Mouse (Mus musculus) forebrain, embryonic 16.5 days (tissue): ENCODE measurements around the gene Trpv2. TPM values are rescaled to one million over a fixed set of nuclear protein-coding genes. Genes with fewer than 3 reads are reported as not detected.
A peak's percentile ranks its signal among the peaks of the same experiment; 100 is the strongest.

Experiments
- ATAC-seq: fragments of 200-750 bp; cut with Nextera tagmentation; 2 replicates; pipeline ENCODE4 v1.8.0; 2017; ENCODE audit warnings: mild to moderate bottlenecking, moderate library complexity
- H3K27ac ChIP-seq: fragments of 300-500 bp; sonication (generic); 2 replicates; pipeline ENCODE4 v1.5.1; 2014; ENCODE audit warnings: low read length, control low read depth
- H3K27me3 ChIP-seq: fragments of 300-500 bp; sonication (generic); replicated peaks from 2 replicates; pipeline ENCODE4 v1.6.1; 2014; ENCODE audit warnings: low read length; ENCODE audit not compliant: control insufficient read depth, insufficient read depth
- H3K36me3 ChIP-seq: fragments of 300-500 bp; sonication (generic); 2 replicates; pipeline ENCODE4 v1.6.1; 2014; ENCODE audit not compliant: control insufficient read depth, insufficient read depth
- H3K4me1 ChIP-seq: fragments of 300-500 bp; sonication (generic); replicated peaks from 2 replicates; pipeline ENCODE4 v1.6.1; 2014; ENCODE audit warnings: low read length; ENCODE audit not compliant: control insufficient read depth, insufficient read depth
- H3K4me2 ChIP-seq: fragments of 300-500 bp; sonication (generic); 2 replicates; pipeline ENCODE4 v1.6.1; 2014; ENCODE audit warnings: mild to moderate bottlenecking, low read length, control low read depth
- H3K4me3 ChIP-seq: fragments of 300-500 bp; sonication (generic); replicated peaks from 2 replicates; pipeline ENCODE4 v1.5.1; 2014; ENCODE audit warnings: mild to moderate bottlenecking, low read length, control low read depth
- H3K9ac ChIP-seq: fragments of 300-500 bp; sonication (generic); replicated peaks from 2 replicates; pipeline ENCODE4 v1.6.1; 2014; ENCODE audit warnings: low read depth, low read length, control low read depth
- H3K9me3 ChIP-seq: fragments of 300-500 bp; sonication (generic); 2 replicates; pipeline ENCODE4 v1.6.1; 2016; ENCODE audit warnings: low read length; ENCODE audit not compliant: control insufficient read depth
- WGBS: fragments of 180-500 bp; shearing (Covaris S2); extraction: QIAGEN DNeasy Blood & Tissue Kit; methylation state at CpG from one replicate; pipeline ENCODE4 v1.1.7; 2014; 5-methylcytosine and 5-hydroxymethylcytosine counted together
- polyA plus RNA-seq: library from polyadenylated mRNA; unstranded; fragments of >200 nt; fragmentation: Nextera tagmentation; extraction: Ambion mirVana; gene quantifications from 2 replicates; pipeline ENCODE4 v1.2.1, GENCODE M21; 2015

Gene Trpv2
- polyA plus RNA-seq, 1 experiment from 2014 or later: 27.2 TPM

- Histone ChIP-seq H3K9me3 (no peaks in the 10 kb centered on the region), H3K36me3 (no peaks in the 10 kb centered on the region; the same call in 1 of the 2 replicates), H3K9ac (no peak overlapping the region), H3K4me1 (peaks cover 25% of the 10 kb centered on the region), H3K4me2 (no peak overlapping the region), H3K4me3 (no peak overlapping the region), H3K27ac (peak overlapping the region; percentile 86), H3K27me3 (no peaks in the 10 kb centered on the region)
- ATAC-seq: no peak
- WGBS: 74% methylated on average over 8 of the region's 8 CpGs
These were observed 40.7 kb downstream of the Trpv2 start for GRCm38 (mm10) chr11:62614876-62615410.

- H3K4me2 ChIP-seq: no peak overlapping the region
- H3K4me1 ChIP-seq: peaks cover 25% of the 10 kb centered on the region
- H3K27ac ChIP-seq: no peak overlapping the region
- H3K9ac ChIP-seq: no peak overlapping the region
- H3K4me3 ChIP-seq: no peak overlapping the region
- H3K27me3 ChIP-seq: no peaks in the 10 kb centered on the region
- no peaks in the 10 kb centered on the region for H3K9me3 ChIP-seq
- H3K36me3 ChIP-seq: no peaks in the 10 kb centered on the region; the same call in 1 of the 2 replicates
- 85% methylated on average over 4 of the region's 4 CpGs for WGBS
- ATAC-seq: no peak
These were observed 41.2 kb downstream of the Trpv2 start for GRCm38 (mm10) chr11:62615456-62615855.

- no peaks in the 10 kb centered on the region; the same call in 1 of the 2 replicates for H3K36me3 ChIP-seq
- no peak overlapping the region for H3K4me2 ChIP-seq
- no peak overlapping the region for H3K9ac ChIP-seq
- no peaks in the 10 kb centered on the region for H3K27me3 ChIP-seq
- no peaks in the 10 kb centered on the region for H3K9me3 ChIP-seq
- no peak overlapping the region for H3K4me3 ChIP-seq
- H3K4me1 ChIP-seq: peaks cover 15% of the 10 kb centered on the region
- no peak overlapping the region for H3K27ac ChIP-seq
- 95% methylated on average over 8 of the region's 8 CpGs for WGBS
- no peak for ATAC-seq
These were observed 46.8 kb downstream of the Trpv2 start for GRCm38 (mm10) chr11:62621079-62621478.

- ATAC-seq: no peak
- Histone ChIP-seq H3K9me3 (no peaks in the 10 kb centered on the region), H3K4me1 (peaks cover 15% of the 10 kb centered on the region), H3K4me3 (no peak overlapping the region), H3K36me3 (no peaks in the 10 kb centered on the region), H3K27me3 (no peaks in the 10 kb centered on the region), H3K27ac (no peak overlapping the region), H3K4me2 (no peak overlapping the region), H3K9ac (no peak overlapping the region)
- 76% methylated on average over 4 of the region's 4 CpGs for WGBS
These were observed 47.4 kb downstream of the Trpv2 start for GRCm38 (mm10) chr11:62621586-62622283.

- Histone ChIP-seq H3K4me1 (peaks cover 15% of the 10 kb centered on the region), H3K4me3 (no peak overlapping the region), H3K27me3 (no peaks in the 10 kb centered on the region), H3K27ac (no peak overlapping the region), H3K9me3 (no peaks in the 10 kb centered on the region), H3K36me3 (no peaks in the 10 kb centered on the region), H3K4me2 (no peak overlapping the region), H3K9ac (no peak overlapping the region)
- ATAC-seq: no peak
- 62% methylated on average over 4 of the region's 4 CpGs for WGBS
These were observed 48.6 kb downstream of the Trpv2 start for GRCm38 (mm10) chr11:62622850-62623249.

GRCm38 (mm10) chr11:62624341-62625291, 50.3 kb downstream of the Trpv2 start:
- Histone ChIP-seq H3K4me1 (peaks cover 27% of the 10 kb centered on the region), H3K4me3 (no peak overlapping the region), H3K27me3 (no peaks in the 10 kb centered on the region), H3K36me3 (no peaks in the 10 kb centered on the region), H3K9me3 (no peaks in the 10 kb centered on the region), H3K27ac (peak overlapping the region; percentile 92), H3K4me2 (no peak overlapping the region), H3K9ac (0 out of 2 replicates have a peak overlapping the region, but pooled peaks have one; percentile 20)
- peak; percentile 81 for ATAC-seq
- WGBS: 54% methylated on average over 10 of the region's 10 CpGs

- Histone ChIP-seq H3K4me2 (peak overlapping the region; percentile 50), H3K4me1 (peaks cover 39% of the 10 kb centered on the region), H3K27ac (peak overlapping the region; percentile 51), H3K9ac (peak overlapping the region; percentile 50), H3K36me3 (no peaks in the 10 kb centered on the region), H3K4me3 (no peak overlapping the region), H3K27me3 (no peaks in the 10 kb centered on the region), H3K9me3 (no peaks in the 10 kb centered on the region)
- WGBS: 3% methylated on average over 9 of the region's 9 CpGs
- ATAC-seq: no peak
These were observed 55.3 kb downstream of the Trpv2 start for GRCm38 (mm10) chr11:62629352-62630224.

GRCm38 (mm10) chr11:62630225-62630821, 56.0 kb downstream of the Trpv2 start:
- peak; percentile 68 for ATAC-seq
- peak overlapping the region; percentile 50 for H3K9ac ChIP-seq
- H3K4me1 ChIP-seq: peaks cover 31% of the 10 kb centered on the region
- WGBS: under 1% methylated on average over 11 of the region's 11 CpGs
- H3K4me3 ChIP-seq: peak overlapping the region; percentile 21
- peak overlapping the region; percentile 51 for H3K27ac ChIP-seq
- H3K36me3 ChIP-seq: no peaks in the 10 kb centered on the region
- no peaks in the 10 kb centered on the region for H3K9me3 ChIP-seq
- H3K27me3 ChIP-seq: no peaks in the 10 kb centered on the region
- H3K4me2 ChIP-seq: peak overlapping the region; percentile 50
